Mouse (Mus musculus) E14TG2a.4 (cell line): ENCODE measurements around the gene Senp2.

Source experiments
- H3K27me3 ChIP-seq: 2 replicates; pipeline ENCODE4 v1.6.1; 2014; ENCODE audit warnings: low read length, control low read depth; ENCODE audit not compliant: insufficient read depth
- H3K36me3 ChIP-seq: 2 replicates; pipeline ENCODE4 v1.6.1; 2014; ENCODE audit warnings: low read length, control low read depth; ENCODE audit not compliant: insufficient read depth
- H3K4me1 ChIP-seq: replicated peaks from 2 replicates; pipeline ENCODE4 v1.6.1; 2014; ENCODE audit warnings: low read depth, low read length, control low read depth
- H3K4me3 ChIP-seq: replicated peaks from 2 replicates; pipeline ENCODE4 v1.5.1; 2014; ENCODE audit warnings: mild to moderate bottlenecking, low read length
- H3K9me3 ChIP-seq: 2 replicates; pipeline ENCODE4 v1.6.1; 2014; ENCODE audit warnings: low read length, control low read depth
- CTCF ChIP-seq: conservative IDR thresholded peaks from 2 replicates; pipeline ENCODE4 v1.5.1; 2014; ENCODE audit warnings: low read length
- NANOG ChIP-seq: IDR thresholded peaks from 2 replicates; pipeline ENCODE4 v1.6.1; 2014; ENCODE audit warnings: borderline replicate concordance, low read length, mixed read lengths
- POU5F1 ChIP-seq: IDR thresholded peaks from 2 replicates; pipeline ENCODE4 v1.6.1; 2014; ENCODE audit warnings: low read length, borderline replicate concordance

Gene Senp2

DNA sequence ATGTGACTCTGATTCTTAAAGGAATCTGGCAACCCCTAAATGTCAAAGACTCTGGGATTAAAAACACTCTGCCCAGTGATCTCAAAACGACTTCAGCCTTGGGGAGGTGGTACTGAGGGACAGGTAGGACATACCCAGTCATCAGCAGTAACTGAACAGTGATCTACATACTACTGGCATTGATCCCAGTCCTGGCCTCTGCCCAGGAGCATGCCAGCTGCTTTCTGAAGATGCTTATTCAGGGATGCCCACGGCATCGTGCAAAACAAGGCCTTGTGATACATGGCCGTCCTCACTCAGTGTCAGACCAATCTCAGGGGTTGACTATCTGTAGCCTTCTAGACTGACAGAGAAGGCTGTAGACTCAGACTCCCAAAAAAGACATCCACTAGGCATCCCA lies 76.1 kb downstream of the Senp2 start:
- Histone ChIP-seq H3K9me3 (no peaks in the 10 kb centered on the region), H3K4me1 (peaks cover 42% of the 10 kb centered on the region), H3K27me3 (no peaks in the 10 kb centered on the region), H3K36me3 (peaks cover 63% of the 10 kb centered on the region), H3K4me3 (no peak overlapping the region)
- TF ChIP-seq NANOG (no peak), POU5F1 (no peak), CTCF (no peak)

DNA sequence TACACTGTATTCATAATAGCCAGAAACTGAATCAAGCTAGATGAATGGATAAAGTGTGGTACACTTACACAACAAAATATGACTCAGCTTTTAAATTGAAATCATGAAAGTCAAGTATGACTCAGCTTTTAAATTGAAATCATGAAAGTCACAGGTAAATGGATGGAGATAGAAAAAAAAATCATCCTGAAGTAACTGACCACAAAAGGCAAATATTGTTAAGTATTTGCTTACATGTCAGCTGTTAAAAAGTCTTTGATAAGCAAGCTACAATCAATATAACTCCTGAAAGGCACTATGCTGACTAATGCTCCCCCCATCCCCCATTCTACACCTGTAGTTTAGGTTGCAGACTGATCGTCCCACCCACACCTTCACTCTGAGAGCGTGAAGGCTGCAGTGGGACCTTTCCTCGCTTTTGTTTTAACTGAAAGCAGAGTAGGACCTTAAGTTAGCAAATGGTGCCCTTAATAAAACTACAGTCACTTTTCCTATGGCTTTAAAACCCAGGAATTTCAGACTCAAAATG lies 82.0 kb downstream of the Senp2 start:
- no peaks in the 10 kb centered on the region for H3K27me3 ChIP-seq
- H3K4me3 ChIP-seq, result no peak overlapping the region
- no peaks in the 10 kb centered on the region for H3K9me3 ChIP-seq
- H3K36me3 ChIP-seq, result peaks cover 18% of the 10 kb centered on the region
- peaks cover 62% of the 10 kb centered on the region for H3K4me1 ChIP-seq
- TF ChIP-seq POU5F1, result no peak
- no peak for TF ChIP-seq CTCF
- no peak for TF ChIP-seq NANOG

DNA sequence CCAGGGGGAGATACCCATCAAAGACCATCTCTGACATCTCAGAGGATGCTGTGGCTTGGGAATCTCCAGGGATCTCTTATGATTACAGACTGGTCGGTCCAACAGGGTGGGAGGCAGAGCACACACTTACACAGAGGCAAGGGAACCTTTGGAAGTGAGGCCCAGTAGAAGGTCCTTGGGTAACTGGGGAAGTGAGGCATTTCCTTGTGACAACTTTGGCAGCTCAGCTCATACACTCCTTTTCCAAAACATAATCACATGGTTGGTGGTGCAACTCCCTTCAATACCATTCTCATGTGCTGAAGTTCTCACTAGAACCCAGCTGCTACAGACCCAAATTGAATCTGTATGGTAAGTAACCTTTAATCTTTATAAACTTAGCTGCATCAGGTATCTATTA lies 86.5 kb downstream of the Senp2 start:
- H3K4me1 ChIP-seq, result peaks cover 69% of the 10 kb centered on the region
- peaks cover 7% of the 10 kb centered on the region; the same call in 1 of the 2 replicates for H3K9me3 ChIP-seq
- no peak overlapping the region for H3K4me3 ChIP-seq
- no peaks in the 10 kb centered on the region for H3K36me3 ChIP-seq
- no peaks in the 10 kb centered on the region for H3K27me3 ChIP-seq
- TF ChIP-seq CTCF (no peak), POU5F1 (no peak), NANOG (no peak)

DNA sequence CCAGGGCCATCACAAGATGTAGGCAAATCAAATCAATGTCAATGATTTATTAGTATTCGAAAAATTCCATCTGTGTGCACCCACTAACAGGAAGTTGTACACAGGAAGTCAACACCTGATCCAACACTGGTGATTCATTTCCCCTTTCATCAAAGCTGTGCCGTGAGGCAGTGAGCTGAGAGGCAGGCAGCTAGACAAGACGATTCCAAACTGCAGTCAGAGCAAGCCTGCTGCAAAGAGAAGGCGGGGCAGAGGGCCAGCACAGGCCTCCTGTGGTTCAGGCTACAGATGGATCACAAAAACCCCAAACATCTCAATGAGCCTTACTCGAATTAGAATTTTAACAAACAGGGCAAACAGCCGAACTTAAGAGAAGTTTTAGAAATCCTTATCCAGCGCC lies 88.4 kb downstream of the Senp2 start:
- no peaks in the 10 kb centered on the region for H3K27me3 ChIP-seq
- H3K36me3 ChIP-seq, result no peaks in the 10 kb centered on the region; the same call in 1 of the 2 replicates
- peaks cover 10% of the 10 kb centered on the region; the same call in 1 of the 2 replicates for H3K9me3 ChIP-seq
- H3K4me1 ChIP-seq, result peaks cover 50% of the 10 kb centered on the region
- no peak for TF ChIP-seq NANOG
- H3K4me3 ChIP-seq, result peak overlapping the region; percentile 45
